ENCODE assay signal across 15 mouse cellular contexts in genomic region chr6:52180726-52181125, GRCm38 (mm10). TPM values are rescaled to one million over a fixed set of nuclear protein-coding genes. Genes with fewer than 3 reads are reported as not detected.
DNase-seq lines count a peak whose midpoint lies in the region; ATAC-seq and TF ChIP-seq lines count a peak whose summit lies in the region.
"Had no signal": no experiment of that assay in that cellular context is flagged by ENCODE, and none has a peak within 500 bp of the region (broad histone marks: within the 10 kb centered on the region; RNA-seq: fewer than 3 reads in every experiment).

No protein-coding gene starts in this region.

- WGBS in kidney, embryonic 15.5 days, result 44% methylated on average over 3 of the region's 3 CpGs
- WGBS in kidney, adult 2 months, result 51% methylated on average over 3 of the region's 3 CpGs
- WGBS in hindbrain, embryonic 11.5 days, result 11% methylated on average over 3 of the region's 3 CpGs
- WGBS in limb, embryonic 10.5 days, result 8% methylated on average over 3 of the region's 3 CpGs
- 8% methylated on average over 3 of the region's 3 CpGs for WGBS in midbrain, embryonic 11.5 days

- H3K4me1 ChIP-seq in kidney, embryonic 15.5 days, result peaks cover 96% of the 10 kb centered on the region
- H3K4me1 ChIP-seq in kidney, adult 2 months (ENCODE audit: control insufficient read depth, insufficient read depth, low read length), result peaks cover 44% of the 10 kb centered on the region
- H3K4me1 ChIP-seq in hindbrain, embryonic 11.5 days (replicated peaks; ENCODE audit: control insufficient read depth, insufficient read depth, low read length), result peaks cover 2% of the 10 kb centered on the region; the same call in 1 of the 2 replicates
- peaks cover 100% of the 10 kb centered on the region for H3K4me1 ChIP-seq in limb, embryonic 10.5 days
- H3K4me1 ChIP-seq in midbrain, embryonic 11.5 days (ENCODE audit: control insufficient read depth, insufficient read depth, low read length), result no peaks in the 10 kb centered on the region

- H3K4me2 ChIP-seq in kidney, embryonic 15.5 days, result peak overlapping the region; percentile 67
- H3K4me2 ChIP-seq in hindbrain, embryonic 11.5 days (replicated peaks; ENCODE audit: low read depth, low read length), result peak overlapping the region; percentile 55
- no peak overlapping the region for H3K4me2 ChIP-seq in midbrain, embryonic 11.5 days
- H3K4me2 ChIP-seq: forebrain, embryonic 12.5 days had no signal

- TF ChIP-seq POLR2A in kidney, adult 2 months (IDR thresholded peaks at IDR 0.05; ENCODE audit: low read depth, low read length), result no peak

- H3K9me3 ChIP-seq in kidney, embryonic 15.5 days (replicated peaks), result no peaks in the 10 kb centered on the region
- no peaks in the 10 kb centered on the region for H3K9me3 ChIP-seq in hindbrain, embryonic 11.5 days (ENCODE audit: control insufficient read depth, low read length)
- H3K9me3 ChIP-seq in limb, embryonic 10.5 days (replicated peaks), result no peaks in the 10 kb centered on the region
- H3K9me3 ChIP-seq in midbrain, embryonic 11.5 days (ENCODE audit: control insufficient read depth, low read length), result no peaks in the 10 kb centered on the region
- H3K9me3 ChIP-seq: forebrain, embryonic 12.5 days; heart, embryonic 12.5 days had no signal

- TF ChIP-seq CTCF in kidney, adult 2 months (conservative IDR thresholded peaks at IDR 0.05; ENCODE audit: insufficient read depth, insufficient read length, low read depth, low read length), result no peak

- H3K9ac ChIP-seq in kidney, embryonic 15.5 days, result peak overlapping the region; percentile 56
- H3K9ac ChIP-seq in hindbrain, embryonic 11.5 days (ENCODE audit: low read depth, low read length), result peak overlapping the region; percentile 97
- H3K9ac ChIP-seq in midbrain, embryonic 11.5 days (ENCODE audit: low read length), result no peak overlapping the region
- H3K9ac ChIP-seq: forebrain, embryonic 12.5 days; heart, embryonic 12.5 days had no signal

- intact Hi-C loops in left cerebral cortex, postnatal 10 days (cut with DNase I), result no loop called here

- no peak for DNase-seq in kidney, adult 2 months
- peak; percentile 73 for DNase-seq in ES-CJ7 (ENCODE audit: low read depth, low spot score)
- no peak for DNase-seq in hindbrain, embryonic 11.5 days (ENCODE audit: low spot score)
- no peak for DNase-seq in limb, embryonic 10.5 days (ENCODE audit: low spot score)
- DNase-seq in cerebellum, adult 11-12 months, result no peak
- DNase-seq in left cerebral cortex, postnatal 10 days (ENCODE audit: extremely low spot score in 1 of 2, low spot score in 2 of 2), result no peak
- no peak for DNase-seq in midbrain, embryonic 11.5 days (ENCODE audit: low spot score, missing footprints)
- DNase-seq: cerebellum, postnatal 10 days; gastrocnemius, adult 2 months; kidney, postnatal 36 days; liver had no signal

- no peak for ATAC-seq in kidney, embryonic 15.5 days (replicated peaks; ENCODE audit: low FRiP score)
- ATAC-seq in hindbrain, embryonic 11.5 days (ENCODE audit: low FRiP score), result no peak
- ATAC-seq in midbrain, embryonic 11.5 days (ENCODE audit: low FRiP score), result no peak
- ATAC-seq: activated CD4-positive, CD25-positive, alpha-beta regulatory T cell, adult 4 months had no signal

- 0 out of 2 replicates have a peak, but pooled peaks cover 7% of the 10 kb centered on the region for H3K36me3 ChIP-seq in kidney, embryonic 15.5 days
- no peaks in the 10 kb centered on the region for H3K36me3 ChIP-seq in kidney, adult 2 months (ENCODE audit: control insufficient read depth, insufficient read depth, low read length)
- H3K36me3 ChIP-seq in hindbrain, embryonic 11.5 days (ENCODE audit: control insufficient read depth, insufficient read depth, low read length), result no peaks in the 10 kb centered on the region
- H3K36me3 ChIP-seq in limb, embryonic 10.5 days, result peaks cover 20% of the 10 kb centered on the region
- no peaks in the 10 kb centered on the region for H3K36me3 ChIP-seq in midbrain, embryonic 11.5 days (ENCODE audit: control insufficient read depth, insufficient read depth, low read length)
- H3K36me3 ChIP-seq: forebrain, embryonic 12.5 days; heart, embryonic 12.5 days had no signal

- peak overlapping the region; percentile 98 for H3K27ac ChIP-seq in kidney, embryonic 15.5 days
- H3K27ac ChIP-seq in kidney, adult 2 months (ENCODE audit: insufficient read depth, low read depth, low read length), result no peak overlapping the region
- peak overlapping the region; percentile 99 for H3K27ac ChIP-seq in hindbrain, embryonic 11.5 days (ENCODE audit: low read depth, low read length)
- peak overlapping the region; percentile 90; the same call in 1 of the 2 replicates for H3K27ac ChIP-seq in limb, embryonic 10.5 days
- no peak overlapping the region for H3K27ac ChIP-seq in midbrain, embryonic 11.5 days (ENCODE audit: low read depth, low read length)
- H3K27ac ChIP-seq: forebrain, embryonic 12.5 days had no signal

- peak overlapping the region; percentile 62 for H3K4me3 ChIP-seq in kidney, embryonic 15.5 days (replicated peaks)
- H3K4me3 ChIP-seq in kidney, adult 2 months (ENCODE audit: insufficient read depth, low read depth, low read length), result no peak overlapping the region
- H3K4me3 ChIP-seq in hindbrain, embryonic 11.5 days (ENCODE audit: low read depth, low read length), result peak overlapping the region; percentile 76
- H3K4me3 ChIP-seq in limb, embryonic 10.5 days, result peak overlapping the region; percentile 65; the same call in 1 of the 2 replicates
- H3K4me3 ChIP-seq in midbrain, embryonic 11.5 days (ENCODE audit: low read depth, low read length), result no peak overlapping the region
- H3K4me3 ChIP-seq: forebrain, embryonic 12.5 days; heart, embryonic 12.5 days had no signal

- no peaks in the 10 kb centered on the region for H3K27me3 ChIP-seq in kidney, embryonic 15.5 days
- H3K27me3 ChIP-seq in kidney, adult 2 months (replicated peaks; ENCODE audit: control insufficient read depth, insufficient read depth, low read length), result no peaks in the 10 kb centered on the region
- H3K27me3 ChIP-seq in hindbrain, embryonic 11.5 days (ENCODE audit: control insufficient read depth, insufficient read depth, low read length), result peaks cover 77% of the 10 kb centered on the region
- peaks cover 82% of the 10 kb centered on the region for H3K27me3 ChIP-seq in limb, embryonic 10.5 days (ENCODE audit: low read depth, poor library complexity, severe bottlenecking)
- H3K27me3 ChIP-seq in midbrain, embryonic 11.5 days (ENCODE audit: control insufficient read depth, insufficient read depth, low read length), result peaks cover 100% of the 10 kb centered on the region

RNA-seq across cellular contexts. Expression of gene 5730596B20Rik, which starts 3.4 kb away (rescaled TPM):
- 2.1 and 2.4 TPM in 2 replicates for polyA plus RNA-seq in kidney, embryonic 15.5 days (2015; fragmentation: Nextera tagmentation; extraction: Ambion mirVana)
- polyA plus RNA-seq in kidney, adult 2 months (2012; rRNA removed), result 0.19 and 0.22 TPM in 2 replicates
- 4.9 and 5.4 TPM in 2 replicates for polyA plus RNA-seq in hindbrain, embryonic 11.5 days (2014; fragmentation: Nextera tagmentation; extraction: Ambion mirVana)
- polyA plus RNA-seq in limb, embryonic 10.5 days (2016; fragmentation: Nextera tagmentation; extraction: Ambion mirVana), result 1.1 and 1.3 TPM in 2 replicates
- total RNA-seq in left cerebral cortex, postnatal 10 days (2021), result not detected
- polyA plus RNA-seq in midbrain, embryonic 11.5 days (2014; fragmentation: Nextera tagmentation; extraction: Ambion mirVana), result not detected in 2 replicates
- polyA plus RNA-seq: activated CD4-positive, CD25-positive, alpha-beta regulatory T cell, adult 4 months; forebrain, embryonic 12.5 days had no signal

RNA-seq across cellular contexts. Expression of gene Hoxa4, which starts 10.8 kb away (rescaled TPM):
- polyA plus RNA-seq in kidney, embryonic 15.5 days (2015; fragmentation: Nextera tagmentation; extraction: Ambion mirVana), result 1.5 and 1.8 TPM in 2 replicates
- 2.8 TPM in 2 replicates for polyA plus RNA-seq in kidney, adult 2 months (2012; rRNA removed)
- polyA plus RNA-seq in hindbrain, embryonic 11.5 days (2014; fragmentation: Nextera tagmentation; extraction: Ambion mirVana), result 11.9 and 12.8 TPM in 2 replicates
- 1.6 and 1.8 TPM in 2 replicates for polyA plus RNA-seq in limb, embryonic 10.5 days (2016; fragmentation: Nextera tagmentation; extraction: Ambion mirVana)
- total RNA-seq in left cerebral cortex, postnatal 10 days (2021), result not detected
- polyA plus RNA-seq in midbrain, embryonic 11.5 days (2014; fragmentation: Nextera tagmentation; extraction: Ambion mirVana), result not detected in 2 replicates
- polyA plus RNA-seq: activated CD4-positive, CD25-positive, alpha-beta regulatory T cell, adult 4 months; forebrain, embryonic 12.5 days had no signal

RNA-seq across cellular contexts. Expression of gene Hoxa2, which starts 16.1 kb away (rescaled TPM):
- polyA plus RNA-seq in kidney, embryonic 15.5 days (2015; fragmentation: Nextera tagmentation; extraction: Ambion mirVana), result 2.2 and 3.6 TPM in 2 replicates
- 1.3 and 1.6 TPM in 2 replicates for polyA plus RNA-seq in kidney, adult 2 months (2012; rRNA removed)
- 63.7 and 68.1 TPM in 2 replicates for polyA plus RNA-seq in hindbrain, embryonic 11.5 days (2014; fragmentation: Nextera tagmentation; extraction: Ambion mirVana)
- polyA plus RNA-seq in limb, embryonic 10.5 days (2016; fragmentation: Nextera tagmentation; extraction: Ambion mirVana), result 4.5 and 5.3 TPM in 2 replicates
- total RNA-seq in left cerebral cortex, postnatal 10 days (2021), result not detected
- 0.14 and 0.26 TPM in 2 replicates for polyA plus RNA-seq in midbrain, embryonic 11.5 days (2014; fragmentation: Nextera tagmentation; extraction: Ambion mirVana)
- polyA plus RNA-seq: activated CD4-positive, CD25-positive, alpha-beta regulatory T cell, adult 4 months; forebrain, embryonic 12.5 days had no signal

RNA-seq across cellular contexts. Expression of gene Hoxa1, which starts 22.6 kb away (rescaled TPM):
- polyA plus RNA-seq in kidney, embryonic 15.5 days (2015; fragmentation: Nextera tagmentation; extraction: Ambion mirVana), result 0.64 and 0.81 TPM in 2 replicates
- polyA plus RNA-seq in kidney, adult 2 months (2012; rRNA removed), result 1.2 and 1.3 TPM in 2 replicates
- polyA plus RNA-seq in hindbrain, embryonic 11.5 days (2014; fragmentation: Nextera tagmentation; extraction: Ambion mirVana), result 4.0 and 4.1 TPM in 2 replicates
- polyA plus RNA-seq in limb, embryonic 10.5 days (2016; fragmentation: Nextera tagmentation; extraction: Ambion mirVana), result 1.3 and 1.9 TPM in 2 replicates
- not detected for total RNA-seq in left cerebral cortex, postnatal 10 days (2021)
- polyA plus RNA-seq in midbrain, embryonic 11.5 days (2014; fragmentation: Nextera tagmentation; extraction: Ambion mirVana), result 0.53 and 0.63 TPM in 2 replicates
- polyA plus RNA-seq: activated CD4-positive, CD25-positive, alpha-beta regulatory T cell, adult 4 months had no signal

RNA-seq across cellular contexts. Expression of gene Hoxa5, which starts 23.7 kb away (rescaled TPM):
- 11.0 and 11.5 TPM in 2 replicates for polyA plus RNA-seq in kidney, embryonic 15.5 days (2015; fragmentation: Nextera tagmentation; extraction: Ambion mirVana)
- polyA plus RNA-seq in kidney, adult 2 months (2012; rRNA removed), result 6.9 and 8.1 TPM in 2 replicates
- 23.8 and 39.3 TPM in 2 replicates for polyA plus RNA-seq in hindbrain, embryonic 11.5 days (2014; fragmentation: Nextera tagmentation; extraction: Ambion mirVana)
- 9.8 and 10.4 TPM in 2 replicates for polyA plus RNA-seq in limb, embryonic 10.5 days (2016; fragmentation: Nextera tagmentation; extraction: Ambion mirVana)
- total RNA-seq in left cerebral cortex, postnatal 10 days (2021), result not detected
- polyA plus RNA-seq in midbrain, embryonic 11.5 days (2014; fragmentation: Nextera tagmentation; extraction: Ambion mirVana), result not detected in 2 replicates
- polyA plus RNA-seq: activated CD4-positive, CD25-positive, alpha-beta regulatory T cell, adult 4 months; forebrain, embryonic 12.5 days had no signal

Comparison
In these comparisons a context has a peak if more than half of its experiments do, and no peak if none do; other contexts are left out.
1. H3K27ac ChIP-seq: peak in kidney, embryonic 15.5 days (single experiment), hindbrain, embryonic 11.5 days (single experiment) and limb, embryonic 10.5 days (single experiment); none in kidney, adult 2 months (single experiment) and midbrain, embryonic 11.5 days (single experiment).
2. H3K4me3 ChIP-seq: peak in kidney, embryonic 15.5 days (single experiment), hindbrain, embryonic 11.5 days (single experiment) and limb, embryonic 10.5 days (single experiment); none in kidney, adult 2 months (single experiment) and midbrain, embryonic 11.5 days (single experiment).
3. RNA of gene Hoxa2, which starts 16.1 kb away (polyA plus RNA-seq): 63.7 to 68.1 TPM in hindbrain, embryonic 11.5 days; 4.5 to 5.3 TPM in limb, embryonic 10.5 days, 2.2 to 3.6 TPM in kidney, embryonic 15.5 days, 1.3 to 1.6 TPM in kidney, adult 2 months and 0.14 to 0.26 TPM in midbrain, embryonic 11.5 days; every median in the first group is over 10 times any median in the second.